Mouse (Mus musculus) heart, adult 2 months (tissue): ENCODE data around the gene Krtap9-3. TPM values are rescaled to one million over a fixed set of nuclear protein-coding genes. Genes with fewer than 3 reads are reported as not detected.

Experiments
- DNase-seq, 2 experiments: peaks; one replicate each; pipeline ENCODE4 v3.0.0; 2021
- H3K27ac ChIP-seq: fragments of 200-600 bp; 2 replicates; pipeline ENCODE4 v1.8.1; 2022
- H3K27me3 ChIP-seq: fragments of 200-500 bp; 2 replicates; pipeline ENCODE4 v1.6.1; 2012; ENCODE audit warnings: mild to moderate bottlenecking, low read length, inconsistent platforms, mixed read lengths; ENCODE audit not compliant: control insufficient read depth, insufficient read depth
- H3K36me3 ChIP-seq: fragments of 200-500 bp; 2 replicates; pipeline ENCODE4 v1.6.1; 2012; ENCODE audit warnings: low read length, inconsistent platforms; ENCODE audit not compliant: control insufficient read depth, insufficient read depth
- H3K4me1 ChIP-seq: fragments of 200-500 bp; 2 replicates; pipeline ENCODE4 v1.6.1; 2011; ENCODE audit warnings: low read length; ENCODE audit not compliant: control insufficient read depth, insufficient read depth
- H3K4me3 ChIP-seq: fragments of 200-600 bp; 2 replicates; pipeline ENCODE4 v1.8.1; 2022
- H3K79me2 ChIP-seq: fragments of 200-500 bp; replicated peaks from 2 replicates; pipeline ENCODE4 v1.6.1; 2012; ENCODE audit warnings: mild to moderate bottlenecking, inconsistent platforms, low read length, moderate library complexity, mixed read lengths; ENCODE audit not compliant: control insufficient read depth, insufficient read depth
- H3K9ac ChIP-seq: fragments of 200-500 bp; 2 replicates; pipeline ENCODE4 v1.6.1; 2012; ENCODE audit warnings: low read depth, mild to moderate bottlenecking, control low read depth, inconsistent platforms, low read length, mixed read lengths
- CTCF ChIP-seq: fragments of 200-600 bp; IDR thresholded peaks from 2 replicates; pipeline ENCODE4 v1.8.1; 2022; ENCODE audit warnings: antibody characterized with exemption, mild to moderate bottlenecking, moderate library complexity
- EP300 ChIP-seq: fragments of 200-500 bp; IDR thresholded peaks from 2 replicates; pipeline ENCODE4 v1.6.1; 2011; ENCODE audit warnings: low read depth, low read length, control low read depth; ENCODE audit not compliant: insufficient read depth
- POLR2A ChIP-seq: fragments of 200-500 bp; IDR thresholded peaks from 2 replicates; pipeline ENCODE4 v1.6.1; 2011; ENCODE audit warnings: mild to moderate bottlenecking, low read depth, low read length, control low read depth; ENCODE audit not compliant: insufficient read depth
- WGBS: fragments of 180-500 bp; shearing (Covaris S2); methylation state at CpG from one replicate; pipeline ENCODE4 v1.1.7; 2018; 5-methylcytosine and 5-hydroxymethylcytosine counted together
- intact Hi-C: fragments of 180-260 bp; cut with DNase I; formaldehyde crosslinking; loops from one replicate; pipeline ENCODE4 v1.15.1; 2025
- polyA plus RNA-seq: library from polyadenylated mRNA; depleted of rRNA; stranded (reverse); fragments of >200 nt; gene quantifications from 2 replicates; pipeline ENCODE4 v1.2.3, GENCODE M21; 2012; rRNA removed
- total RNA-seq, 2 experiments: library from RNA; stranded (reverse); gene quantifications; 2 replicates each; pipeline ENCODE4 v1.2.3; 2021

The Krtap9-3 gene
- total and polyA plus RNA-seq, 3 experiments = not detected

GRCm38 (mm10) chr11:99559366-99559765, 38.5 kb downstream of the Krtap9-3 start, which contains the start of gene Gm11939:
TSS of gene Gm11939 (minus strand) at chr11:99559466.
- no peak for DNase-seq
- H3K27ac ChIP-seq = no peak within 1 kb of the TSS
- 84% methylated on average over 9 of the region's 9 CpGs for WGBS
- no peak within 1 kb of the TSS for H3K9ac ChIP-seq
- H3K4me3 ChIP-seq = no peak within 1 kb of the TSS
- H3K79me2 ChIP-seq = no peaks in the 10 kb centered on the region
- H3K4me1 ChIP-seq = no peaks in the 10 kb centered on the region
- no peak for TF ChIP-seq EP300
- TF ChIP-seq POLR2A = no peak
- TF ChIP-seq CTCF = no peak
- intact Hi-C loops = no loop called here
- H3K27me3 ChIP-seq = no peaks in the 10 kb centered on the region
- no peaks in the 10 kb centered on the region for H3K36me3 ChIP-seq

GRCm38 (mm10) chr11:99557976-99558745, 39.7 kb downstream of the Krtap9-3 start:
- no peak overlapping the region for H3K4me3 ChIP-seq
- H3K36me3 ChIP-seq = no peaks in the 10 kb centered on the region
- no peak overlapping the region for H3K27ac ChIP-seq
- 69% methylated on average over 3 of the region's 3 CpGs for WGBS
- no peak for DNase-seq
- intact Hi-C loops = no loop called here
- no peaks in the 10 kb centered on the region for H3K27me3 ChIP-seq
- no peak overlapping the region for H3K9ac ChIP-seq
- TF ChIP-seq EP300 (no peak), CTCF (no peak), POLR2A (no peak)
- no peaks in the 10 kb centered on the region for H3K79me2 ChIP-seq
- H3K4me1 ChIP-seq = no peaks in the 10 kb centered on the region

GRCm38 (mm10) chr11:99556753-99557152, 41.2 kb downstream of the Krtap9-3 start, which contains the start of gene Krtap3-2:
TSS of gene Krtap3-2 (minus strand) at chr11:99556853.
- intact Hi-C loops = no loop called here
- DNase-seq = no peak
- H3K27ac ChIP-seq = no peak within 1 kb of the TSS
- H3K36me3 ChIP-seq = no peaks in the 10 kb centered on the region
- H3K9ac ChIP-seq = no peak within 1 kb of the TSS
- 78% methylated on average over 2 of the region's 2 CpGs for WGBS
- no peaks in the 10 kb centered on the region for H3K4me1 ChIP-seq
- H3K4me3 ChIP-seq = no peak within 1 kb of the TSS
- H3K27me3 ChIP-seq = no peaks in the 10 kb centered on the region
- TF ChIP-seq CTCF (no peak), POLR2A (no peak), EP300 (no peak)
- H3K79me2 ChIP-seq = no peaks in the 10 kb centered on the region

- WGBS = 84% methylated on average over 2 of the region's 2 CpGs
These were observed 41.7 kb downstream of the Krtap9-3 start for GRCm38 (mm10) chr11:99556195-99556594.

GRCm38 (mm10) chr11:99550765-99551164, 47.1 kb downstream of the Krtap9-3 start, which contains the start of gene Krtap3-3:
TSS of gene Krtap3-3 (minus strand) at chr11:99550865.
- no peaks in the 10 kb centered on the region for H3K36me3 ChIP-seq
- WGBS = 57% methylated on average over 4 of the region's 4 CpGs
- DNase-seq = no peak
- H3K27me3 ChIP-seq = no peaks in the 10 kb centered on the region
- intact Hi-C loops = no loop called here
- H3K9ac ChIP-seq = no peak within 1 kb of the TSS
- H3K4me1 ChIP-seq = no peaks in the 10 kb centered on the region
- no peak within 1 kb of the TSS for H3K27ac ChIP-seq
- no peaks in the 10 kb centered on the region for H3K79me2 ChIP-seq
- TF ChIP-seq POLR2A (no peak), EP300 (no peak), CTCF (no peak)
- no peak within 1 kb of the TSS for H3K4me3 ChIP-seq

More at GRCm38 (mm10) chr11:99556195-99556594, 41.7 kb downstream of the Krtap9-3 start:
- Histone ChIP-seq H3K79me2 (no peaks in the 10 kb centered on the region), H3K4me3 (no peak overlapping the region), H3K4me1 (no peaks in the 10 kb centered on the region), H3K9ac (no peak overlapping the region), H3K27me3 (no peaks in the 10 kb centered on the region), H3K36me3 (no peaks in the 10 kb centered on the region), H3K27ac (no peak overlapping the region)
- intact Hi-C loops = no loop called here
- TF ChIP-seq POLR2A (no peak), CTCF (no peak), EP300 (no peak)
- no peak for DNase-seq

GRCm38 (mm10) chr11:99547892-99548291, 50.0 kb downstream of the Krtap9-3 start:
- Histone ChIP-seq H3K9ac (no peak overlapping the region), H3K27me3 (no peaks in the 10 kb centered on the region), H3K4me1 (no peaks in the 10 kb centered on the region), H3K27ac (no peak overlapping the region), H3K36me3 (no peaks in the 10 kb centered on the region), H3K4me3 (no peak overlapping the region), H3K79me2 (no peaks in the 10 kb centered on the region)
- TF ChIP-seq POLR2A = no peak
- no peak for TF ChIP-seq EP300
- no peak for DNase-seq
- intact Hi-C loops = no loop called here

Other genes starting within 250 kb of the Krtap9-3 start
Only the 30 nearest of the 36 such genes appear.
- not detected for gene Krt12, start 175.8 kb downstream of the Krtap9-3 start, total RNA-seq
- not detected in 2 replicates for gene Krt12, start 175.8 kb downstream of the Krtap9-3 start, polyA plus RNA-seq
- gene Krt20, start 160.0 kb downstream of the Krtap9-3 start, total RNA-seq = not detected
- 0.06 TPM in 1 of 2 replicates, not detected in the other for gene Krt20, start 160.0 kb downstream of the Krtap9-3 start, polyA plus RNA-seq
- not detected for gene Krt23, start 105.0 kb downstream of the Krtap9-3 start, total RNA-seq
- 0.80 TPM in 1 of 2 replicates, not detected in the other for gene Krt23, start 105.0 kb downstream of the Krtap9-3 start, polyA plus RNA-seq
- not detected for gene Krt39, start 76.8 kb downstream of the Krtap9-3 start, total RNA-seq
- gene Krt39, start 76.8 kb downstream of the Krtap9-3 start, polyA plus RNA-seq = not detected in 2 replicates
- gene Krt40, start 54.9 kb downstream of the Krtap9-3 start, total RNA-seq = not detected
- not detected in 2 replicates for gene Krt40, start 54.9 kb downstream of the Krtap9-3 start, polyA plus RNA-seq
- gene Krtap3-3, start 47.2 kb downstream of the Krtap9-3 start, total RNA-seq = not detected
- gene Krtap3-3, start 47.2 kb downstream of the Krtap9-3 start, polyA plus RNA-seq = not detected in 2 replicates
- not detected for gene Krtap3-2, start 41.3 kb downstream of the Krtap9-3 start, total RNA-seq
- gene Krtap3-2, start 41.3 kb downstream of the Krtap9-3 start, polyA plus RNA-seq = not detected in 2 replicates
- gene Gm11939, start 38.6 kb downstream of the Krtap9-3 start, total RNA-seq = not detected
- not detected in 2 replicates for gene Gm11939, start 38.6 kb downstream of the Krtap9-3 start, polyA plus RNA-seq
- not detected for gene Krtap3-1, start 31.5 kb downstream of the Krtap9-3 start, total RNA-seq
- not detected in 2 replicates for gene Krtap3-1, start 31.5 kb downstream of the Krtap9-3 start, polyA plus RNA-seq
- gene Krtap1-5, start 17.1 kb downstream of the Krtap9-3 start, total RNA-seq = not detected
- not detected in 2 replicates for gene Krtap1-5, start 17.1 kb downstream of the Krtap9-3 start, polyA plus RNA-seq
- gene Krtap1-4, start 14.5 kb downstream of the Krtap9-3 start, total RNA-seq = not detected
- not detected in 2 replicates for gene Krtap1-4, start 14.5 kb downstream of the Krtap9-3 start, polyA plus RNA-seq
- gene Krtap1-3, start 6.8 kb downstream of the Krtap9-3 start, total RNA-seq = not detected
- not detected in 2 replicates for gene Krtap1-3, start 6.8 kb downstream of the Krtap9-3 start, polyA plus RNA-seq
- gene Gm11938, start 5.2 kb upstream of the Krtap9-3 start, total RNA-seq = not detected
- gene Gm11938, start 5.2 kb upstream of the Krtap9-3 start, polyA plus RNA-seq = not detected in 2 replicates
- not detected for gene Gm11937, start 12.1 kb upstream of the Krtap9-3 start, total RNA-seq
- gene Gm11937, start 12.1 kb upstream of the Krtap9-3 start, polyA plus RNA-seq = not detected in 2 replicates
- not detected for gene Krtap2-4, start 16.7 kb upstream of the Krtap9-3 start, total RNA-seq
- not detected in 2 replicates for gene Krtap2-4, start 16.7 kb upstream of the Krtap9-3 start, polyA plus RNA-seq
- gene Gm11562, start 22.3 kb upstream of the Krtap9-3 start, total RNA-seq = not detected
- not detected in 2 replicates for gene Gm11562, start 22.3 kb upstream of the Krtap9-3 start, polyA plus RNA-seq
- gene Krtap4-1, start 30.1 kb upstream of the Krtap9-3 start, total RNA-seq = not detected
- not detected in 2 replicates for gene Krtap4-1, start 30.1 kb upstream of the Krtap9-3 start, polyA plus RNA-seq
- not detected for gene Krtap4-2, start 37.0 kb upstream of the Krtap9-3 start, total RNA-seq
- gene Krtap4-2, start 37.0 kb upstream of the Krtap9-3 start, polyA plus RNA-seq = not detected in 2 replicates
- gene Krtap4-7, start 46.0 kb upstream of the Krtap9-3 start, total RNA-seq = not detected
- gene Krtap4-7, start 46.0 kb upstream of the Krtap9-3 start, polyA plus RNA-seq = not detected in 2 replicates
- gene Gm11555, start 52.1 kb upstream of the Krtap9-3 start, total RNA-seq = not detected
- not detected in 2 replicates for gene Gm11555, start 52.1 kb upstream of the Krtap9-3 start, polyA plus RNA-seq
- gene Gm11563, start 60.9 kb upstream of the Krtap9-3 start, total RNA-seq = not detected
- not detected in 2 replicates for gene Gm11563, start 60.9 kb upstream of the Krtap9-3 start, polyA plus RNA-seq
- gene Krtap4-6, start 67.9 kb upstream of the Krtap9-3 start, total RNA-seq = not detected
- not detected in 2 replicates for gene Krtap4-6, start 67.9 kb upstream of the Krtap9-3 start, polyA plus RNA-seq
- not detected for gene Gm14190, start 92.6 kb upstream of the Krtap9-3 start, total RNA-seq
- gene Gm14190, start 92.6 kb upstream of the Krtap9-3 start, polyA plus RNA-seq = not detected in 2 replicates
- not detected for gene Gm14180, start 136.2 kb upstream of the Krtap9-3 start, total RNA-seq
- not detected in 2 replicates for gene Gm14180, start 136.2 kb upstream of the Krtap9-3 start, polyA plus RNA-seq
- gene Gm11595, start 174.8 kb upstream of the Krtap9-3 start, total RNA-seq = not detected
- not detected in 2 replicates for gene Gm11595, start 174.8 kb upstream of the Krtap9-3 start, polyA plus RNA-seq
- gene Krtap4-8, start 182.6 kb upstream of the Krtap9-3 start, total RNA-seq = not detected
- gene Krtap4-8, start 182.6 kb upstream of the Krtap9-3 start, polyA plus RNA-seq = not detected in 2 replicates
- not detected for gene Krtap4-9, start 187.1 kb upstream of the Krtap9-3 start, total RNA-seq
- gene Krtap4-9, start 187.1 kb upstream of the Krtap9-3 start, polyA plus RNA-seq = not detected in 2 replicates
- not detected for gene Gm11596, start 195.4 kb upstream of the Krtap9-3 start, total RNA-seq
- gene Gm11596, start 195.4 kb upstream of the Krtap9-3 start, polyA plus RNA-seq = not detected in 2 replicates
- not detected for gene Gm11569, start 200.8 kb upstream of the Krtap9-3 start, total RNA-seq
- not detected in 2 replicates for gene Gm11569, start 200.8 kb upstream of the Krtap9-3 start, polyA plus RNA-seq
- not detected for gene Gm11554, start 206.3 kb upstream of the Krtap9-3 start, total RNA-seq
- not detected in 2 replicates for gene Gm11554, start 206.3 kb upstream of the Krtap9-3 start, polyA plus RNA-seq